Mouse (Mus musculus) limb, embryonic 12.5 days (tissue): ENCODE data around the gene Csn3. TPM values are rescaled to one million over a fixed set of nuclear protein-coding genes. Genes with fewer than 3 reads are reported as not detected.

Experiments used
- ATAC-seq: fragments of 200-750 bp; cut with Nextera tagmentation; 2 replicates; pipeline ENCODE4 v1.8.0; 2017; ENCODE audit warnings: low read depth, moderate TSS enrichment; ENCODE audit not compliant: insufficient number of reproducible peaks, insufficient read depth, low FRiP score, low TSS enrichment
- H3K27ac ChIP-seq: fragments of 300-500 bp; sonication (generic); 2 replicates; pipeline ENCODE4 v1.5.1; 2016; ENCODE audit warnings: mild to moderate bottlenecking, moderate library complexity
- H3K27me3 ChIP-seq: fragments of 300-500 bp; sonication (generic); 2 replicates; pipeline ENCODE4 v1.6.1; 2016; ENCODE audit warnings: mild to moderate bottlenecking, moderate library complexity
- H3K36me3 ChIP-seq: fragments of 300-500 bp; sonication (generic); 2 replicates; pipeline ENCODE4 v1.6.1; 2016; ENCODE audit warnings: mild to moderate bottlenecking, moderate library complexity
- H3K4me1 ChIP-seq: fragments of 300-500 bp; sonication (generic); replicated peaks from 2 replicates; pipeline ENCODE4 v1.6.1; 2016
- H3K4me2 ChIP-seq: fragments of 300-500 bp; sonication (generic); 2 replicates; pipeline ENCODE4 v1.6.1; 2016; ENCODE audit warnings: mild to moderate bottlenecking, moderate library complexity
- H3K4me3 ChIP-seq: fragments of 300-500 bp; sonication (generic); replicated peaks from 2 replicates; pipeline ENCODE4 v1.5.1; 2016; ENCODE audit warnings: mild to moderate bottlenecking
- H3K9ac ChIP-seq: fragments of 300-500 bp; sonication (generic); replicated peaks from 2 replicates; pipeline ENCODE4 v1.6.1; 2016; ENCODE audit warnings: mild to moderate bottlenecking, moderate library complexity
- H3K9me3 ChIP-seq: fragments of 300-500 bp; sonication (generic); 2 replicates; pipeline ENCODE4 v1.6.1; 2016; ENCODE audit warnings: mild to moderate bottlenecking, moderate library complexity
- WGBS: fragments of 180-500 bp; shearing (Covaris S2); methylation state at CpG from one replicate; pipeline ENCODE4 v1.1.7; 2016; 5-methylcytosine and 5-hydroxymethylcytosine counted together
- polyA plus RNA-seq: library from polyadenylated mRNA; unstranded; fragments of >200 nt; fragmentation: Nextera tagmentation; extraction: Ambion mirVana; gene quantifications from 2 replicates; pipeline ENCODE4 v1.2.1, GENCODE M21; 2016

Gene Csn3
- not detected in 2 replicates for polyA plus RNA-seq

GRCm38 (mm10) chr5:87925372-87925771 is at the start of gene Csn3:
Gene Csn3 (plus strand): TSS chr5:87925579.
- no peak within 1 kb of the TSS for H3K4me2 ChIP-seq
- H3K27ac ChIP-seq: no peak within 1 kb of the TSS
- 0 out of 2 replicates have a peak, but pooled peaks cover 8% of the 10 kb centered on the region for H3K4me1 ChIP-seq
- H3K9me3 ChIP-seq: no peaks in the 10 kb centered on the region
- H3K27me3 ChIP-seq: no peaks in the 10 kb centered on the region
- H3K36me3 ChIP-seq: no peaks in the 10 kb centered on the region
- WGBS: 23% methylated on average over 5 of the region's 5 CpGs
- H3K4me3 ChIP-seq: no peak within 1 kb of the TSS
- no peak for ATAC-seq
- no peak within 1 kb of the TSS for H3K9ac ChIP-seq

GRCm38 (mm10) chr5:87884729-87885128 is 40.6 kb upstream of the Csn3 start, which contains the start of gene Odam:
Gene Odam (plus strand): TSS chr5:87885029.
- 90% methylated on average over 1 of the region's 1 CpGs for WGBS
- Histone ChIP-seq H3K4me2 (no peak within 1 kb of the TSS), H3K4me1 (no peaks in the 10 kb centered on the region), H3K9ac (no peak within 1 kb of the TSS), H3K36me3 (no peaks in the 10 kb centered on the region), H3K27ac (no peak within 1 kb of the TSS), H3K9me3 (no peaks in the 10 kb centered on the region), H3K4me3 (no peak within 1 kb of the TSS), H3K27me3 (no peaks in the 10 kb centered on the region)
- ATAC-seq: no peak

- H3K27ac ChIP-seq: no peak overlapping the region
- H3K4me1 ChIP-seq: no peaks in the 10 kb centered on the region
- H3K4me2 ChIP-seq: no peak overlapping the region
- no peaks in the 10 kb centered on the region for H3K36me3 ChIP-seq
- H3K9ac ChIP-seq: no peak overlapping the region
- 53% methylated on average over 1 of the region's 1 CpGs for WGBS
- no peak overlapping the region for H3K4me3 ChIP-seq
- no peaks in the 10 kb centered on the region for H3K9me3 ChIP-seq
- ATAC-seq: no peak
- H3K27me3 ChIP-seq: no peaks in the 10 kb centered on the region
Observed at GRCm38 (mm10) chr5:87931603-87932002, 6.2 kb downstream of the Csn3 start.

GRCm38 (mm10) chr5:87940752-87941151 is 15.4 kb downstream of the Csn3 start:
- no peak overlapping the region for H3K9ac ChIP-seq
- H3K36me3 ChIP-seq: no peaks in the 10 kb centered on the region
- no peak overlapping the region for H3K4me3 ChIP-seq
- H3K4me1 ChIP-seq: no peaks in the 10 kb centered on the region
- H3K4me2 ChIP-seq: no peak overlapping the region
- H3K9me3 ChIP-seq: no peaks in the 10 kb centered on the region
- no peak overlapping the region for H3K27ac ChIP-seq
- ATAC-seq: no peak
- H3K27me3 ChIP-seq: no peaks in the 10 kb centered on the region
- WGBS: 49% methylated on average over 3 of the region's 3 CpGs

- Histone ChIP-seq H3K4me2 (no peak overlapping the region), H3K9me3 (no peaks in the 10 kb centered on the region), H3K27ac (no peak overlapping the region), H3K27me3 (no peaks in the 10 kb centered on the region), H3K9ac (no peak overlapping the region), H3K4me1 (no peaks in the 10 kb centered on the region), H3K36me3 (no peaks in the 10 kb centered on the region), H3K4me3 (no peak overlapping the region)
- no peak for ATAC-seq
Observed at GRCm38 (mm10) chr5:87942515-87942914, 17.1 kb downstream of the Csn3 start.

GRCm38 (mm10) chr5:87951836-87952235 is 26.5 kb downstream of the Csn3 start:
- Histone ChIP-seq H3K27ac (no peak overlapping the region), H3K27me3 (no peaks in the 10 kb centered on the region), H3K4me2 (no peak overlapping the region), H3K4me1 (no peaks in the 10 kb centered on the region), H3K36me3 (no peaks in the 10 kb centered on the region), H3K9ac (no peak overlapping the region), H3K9me3 (no peaks in the 10 kb centered on the region), H3K4me3 (no peak overlapping the region)
- no peak for ATAC-seq

GRCm38 (mm10) chr5:87969201-87969600 is 43.8 kb downstream of the Csn3 start, which contains the start of the genes 2310003L06Rik and Gm28434:
Gene 2310003L06Rik (plus strand): TSS chr5:87969459.
Gene Gm28434 (plus strand): TSS chr5:87969517.
- no peak for ATAC-seq
- 66% methylated on average over 2 of the region's 2 CpGs for WGBS
- no peaks in the 10 kb centered on the region for H3K4me1 ChIP-seq
- H3K27ac ChIP-seq: no peak within 1 kb of the TSS
- H3K4me2 ChIP-seq: no peak within 1 kb of the TSS
- no peaks in the 10 kb centered on the region for H3K9me3 ChIP-seq
- no peaks in the 10 kb centered on the region for H3K36me3 ChIP-seq
- H3K4me3 ChIP-seq: no peak within 1 kb of the TSS
- H3K27me3 ChIP-seq: no peaks in the 10 kb centered on the region
- H3K9ac ChIP-seq: no peak within 1 kb of the TSS

- Histone ChIP-seq H3K27me3 (no peaks in the 10 kb centered on the region), H3K4me1 (no peaks in the 10 kb centered on the region), H3K9ac (no peak within 1 kb of the TSS), H3K4me3 (no peak within 1 kb of the TSS), H3K9me3 (no peaks in the 10 kb centered on the region), H3K27ac (no peak within 1 kb of the TSS), H3K4me2 (no peak within 1 kb of the TSS), H3K36me3 (no peaks in the 10 kb centered on the region)
- WGBS: 80% methylated on average over 3 of the region's 3 CpGs
- no peak for ATAC-seq
Observed at GRCm38 (mm10) chr5:87979139-87979538, 53.8 kb downstream of the Csn3 start, which contains the start of gene Cabs1. Gene Cabs1 (plus strand): TSS chr5:87979439.

Other genes starting within 250 kb of the Csn3 start
- not detected in 2 replicates for gene Csn2, start 225.9 kb upstream of the Csn3 start, polyA plus RNA-seq
- not detected in 2 replicates for gene Csn1s2a, start 151.0 kb upstream of the Csn3 start, polyA plus RNA-seq
- gene Csn1s2b, start 117.5 kb upstream of the Csn3 start, polyA plus RNA-seq: not detected in 2 replicates
- gene Prr27, start 99.9 kb upstream of the Csn3 start, polyA plus RNA-seq: not detected in 2 replicates
- not detected in 2 replicates for gene Odam, start 40.5 kb upstream of the Csn3 start, polyA plus RNA-seq
- not detected in 2 replicates for gene 2310003L06Rik, start 43.9 kb downstream of the Csn3 start, polyA plus RNA-seq
- gene Gm28434, start 43.9 kb downstream of the Csn3 start, polyA plus RNA-seq: not detected in 2 replicates
- gene Cabs1, start 53.9 kb downstream of the Csn3 start, polyA plus RNA-seq: not detected in 2 replicates
- not detected in 2 replicates for gene Smr3a, start 77.0 kb downstream of the Csn3 start, polyA plus RNA-seq
- gene Smr2, start 161.0 kb downstream of the Csn3 start, polyA plus RNA-seq: not detected in 2 replicates
- not detected in 2 replicates for gene Gm11116, start 186.0 kb downstream of the Csn3 start, polyA plus RNA-seq
- gene Gm11115, start 228.5 kb downstream of the Csn3 start, polyA plus RNA-seq: not detected in 2 replicates